28 mouse cellular contexts compared by ENCODE assay signal in genomic region chr1:126670507-126670906, GRCm38 (mm10).
"Had no signal": no experiment of that assay in that cellular context is flagged by ENCODE, and none has a peak within 500 bp of the region (broad histone marks: within the 10 kb centered on the region; RNA-seq: fewer than 3 reads in every experiment).

No protein-coding gene starts in this region.

- ATAC-seq: hindbrain, postnatal 0 days; intestine, embryonic 16.5 days; liver, postnatal 0 days had no signal

- H3K4me2 ChIP-seq: heart, embryonic 11.5 days; heart, embryonic 13.5 days; heart, embryonic 15.5 days; hindbrain, embryonic 13.5 days; hindbrain, embryonic 15.5 days; kidney, embryonic 15.5 days; limb, embryonic 12.5 days; liver, embryonic 11.5 days; liver, embryonic 13.5 days; liver, embryonic 15.5 days had no signal

- H3K9me3 ChIP-seq: heart, embryonic 13.5 days; heart, embryonic 15.5 days; hindbrain, embryonic 13.5 days; hindbrain, embryonic 15.5 days; kidney, embryonic 15.5 days; limb, embryonic 10.5 days; limb, embryonic 12.5 days; liver, embryonic 13.5 days; liver, embryonic 15.5 days had no signal

- H3K9ac ChIP-seq: heart, embryonic 13.5 days; heart, embryonic 15.5 days; hindbrain, embryonic 13.5 days; hindbrain, embryonic 15.5 days; kidney, embryonic 15.5 days; limb, embryonic 12.5 days; liver, embryonic 13.5 days; liver, embryonic 15.5 days; liver, postnatal 0 days had no signal

- H3K4me1 ChIP-seq: heart, embryonic 13.5 days; heart, embryonic 15.5 days; hindbrain, embryonic 15.5 days; kidney, embryonic 15.5 days; limb, embryonic 10.5 days; liver, embryonic 13.5 days; liver, embryonic 15.5 days had no signal

- DNase-seq: gastrocnemius, postnatal 14 days; gastrocnemius, postnatal 36 days; heart, adult 18-20 months; heart, postnatal 14 days; heart, postnatal 36 days; kidney, adult 11 months; kidney, adult 2 months; kidney, adult 9 months; kidney, postnatal 25 days; kidney, postnatal 4 days; liver; liver, embryonic 13.5 days; liver, postnatal 0 days had no signal

- H3K27ac ChIP-seq: heart, embryonic 13.5 days; heart, embryonic 15.5 days; hindbrain, embryonic 13.5 days; hindbrain, embryonic 15.5 days; hindbrain, postnatal 0 days; kidney, embryonic 15.5 days; kidney, postnatal 0 days; layer of hippocampus, adult 2 months; left cerebral cortex, adult 2 months; limb, embryonic 10.5 days; limb, embryonic 12.5 days; liver, embryonic 13.5 days; liver, embryonic 15.5 days had no signal

- H3K4me3 ChIP-seq: heart, embryonic 13.5 days; heart, embryonic 15.5 days; hindbrain, embryonic 13.5 days; hindbrain, embryonic 15.5 days; kidney, embryonic 15.5 days; layer of hippocampus, adult 2 months; left cerebral cortex, adult 2 months; limb, embryonic 10.5 days; limb, embryonic 12.5 days; liver, embryonic 13.5 days; liver, embryonic 15.5 days had no signal

- H3K27me3 ChIP-seq: heart, embryonic 13.5 days; heart, embryonic 15.5 days; hindbrain, embryonic 13.5 days; hindbrain, embryonic 15.5 days; kidney, embryonic 15.5 days; limb, embryonic 12.5 days; liver, embryonic 13.5 days; liver, embryonic 15.5 days had no signal

- H3K36me3 ChIP-seq: heart, embryonic 13.5 days; heart, embryonic 15.5 days; hindbrain, embryonic 13.5 days; hindbrain, embryonic 15.5 days; kidney, embryonic 15.5 days; limb, embryonic 10.5 days; limb, embryonic 12.5 days; liver, embryonic 13.5 days; liver, embryonic 15.5 days had no signal
